8 mouse cellular contexts compared by ENCODE assay signal in genomic region chr11:96278773-96279172, GRCm38 (mm10). TPM values are rescaled to one million over a fixed set of nuclear protein-coding genes. Genes with fewer than 3 reads are reported as not detected.
DNase-seq lines count a peak whose midpoint lies in the region; ATAC-seq lines count a peak whose summit lies in the region.

No protein-coding gene starts in this region.

- H3K4me3 ChIP-seq in forebrain, embryonic 11.5 days (ENCODE audit: low read depth, low read length): no peak overlapping the region
- H3K4me3 ChIP-seq in forebrain, embryonic 12.5 days (replicated peaks): no peak overlapping the region
- no peak overlapping the region for H3K4me3 ChIP-seq in hindbrain, embryonic 16.5 days (ENCODE audit: low read length)
- H3K4me3 ChIP-seq in midbrain, embryonic 13.5 days (replicated peaks): no peak overlapping the region

- WGBS in forebrain, embryonic 11.5 days: under 1% methylated on average over 9 of the region's 9 CpGs
- WGBS in forebrain, embryonic 12.5 days: 1% methylated on average over 9 of the region's 9 CpGs
- WGBS in hindbrain, embryonic 16.5 days: under 1% methylated on average over 9 of the region's 9 CpGs
- WGBS in midbrain, embryonic 13.5 days: under 1% methylated on average over 9 of the region's 9 CpGs

- DNase-seq in forebrain, embryonic 11.5 days (ENCODE audit: low spot score): peak; percentile 92
- peak; percentile 72 for DNase-seq in c-Kit-positive CD71-negative TER-119-negative erythroid progenitor cells, embryonic 14.5 days (ENCODE audit: low read depth)
- peak; percentile 76 to 83 for DNase-seq in layer of hippocampus, postnatal 36 days
- DNase-seq in spleen, postnatal 4 days (ENCODE audit: low spot score in 2 of 2): peak; percentile 61 to 86

- H3K9ac ChIP-seq in forebrain, embryonic 11.5 days (ENCODE audit: low read length): no peak overlapping the region
- no peak overlapping the region for H3K9ac ChIP-seq in forebrain, embryonic 12.5 days
- no peak overlapping the region for H3K9ac ChIP-seq in hindbrain, embryonic 16.5 days (ENCODE audit: low read depth, low read length)
- H3K9ac ChIP-seq in midbrain, embryonic 13.5 days (replicated peaks): no peak overlapping the region

- H3K27ac ChIP-seq in forebrain, embryonic 11.5 days (ENCODE audit: low read depth, low read length): no peak overlapping the region
- H3K27ac ChIP-seq in forebrain, embryonic 12.5 days: no peak overlapping the region
- no peak overlapping the region for H3K27ac ChIP-seq in hindbrain, embryonic 16.5 days (ENCODE audit: low read depth, low read length)
- no peak overlapping the region for H3K27ac ChIP-seq in midbrain, embryonic 13.5 days

- no peaks in the 10 kb centered on the region for H3K9me3 ChIP-seq in forebrain, embryonic 11.5 days (ENCODE audit: control insufficient read depth, low read length)
- no peaks in the 10 kb centered on the region for H3K9me3 ChIP-seq in forebrain, embryonic 12.5 days
- no peaks in the 10 kb centered on the region for H3K9me3 ChIP-seq in hindbrain, embryonic 16.5 days (ENCODE audit: control insufficient read depth, low read length)
- H3K9me3 ChIP-seq in midbrain, embryonic 13.5 days: no peaks in the 10 kb centered on the region

- no peaks in the 10 kb centered on the region for H3K36me3 ChIP-seq in forebrain, embryonic 11.5 days (ENCODE audit: control insufficient read depth, insufficient read depth, low read length)
- no peaks in the 10 kb centered on the region for H3K36me3 ChIP-seq in forebrain, embryonic 12.5 days (replicated peaks)
- H3K36me3 ChIP-seq in hindbrain, embryonic 16.5 days (ENCODE audit: control insufficient read depth, insufficient read depth, low read length): no peaks in the 10 kb centered on the region
- no peaks in the 10 kb centered on the region for H3K36me3 ChIP-seq in midbrain, embryonic 13.5 days

- H3K27me3 ChIP-seq in forebrain, embryonic 11.5 days (ENCODE audit: control insufficient read depth, insufficient read depth, low read length): peaks cover 98% of the 10 kb centered on the region
- peaks cover 99% of the 10 kb centered on the region for H3K27me3 ChIP-seq in forebrain, embryonic 12.5 days
- H3K27me3 ChIP-seq in hindbrain, embryonic 16.5 days (replicated peaks; ENCODE audit: control insufficient read depth, insufficient read depth, low read length): peaks cover 70% of the 10 kb centered on the region
- H3K27me3 ChIP-seq in midbrain, embryonic 13.5 days: peaks cover 98% of the 10 kb centered on the region

- ATAC-seq in forebrain, embryonic 11.5 days (replicated peaks; ENCODE audit: low FRiP score): no peak
- ATAC-seq in forebrain, embryonic 12.5 days (ENCODE audit: low FRiP score): no peak
- ATAC-seq in frontal cortex, adult (ENCODE audit: low TSS enrichment): peak; percentile 74; the same call in 1 of the 2 replicates
- ATAC-seq in hindbrain, embryonic 16.5 days: peak; percentile 82
- ATAC-seq in midbrain, embryonic 13.5 days: 0 out of 2 replicates have a peak, but pooled peaks have one; percentile 60

- H3K4me2 ChIP-seq in forebrain, embryonic 11.5 days (ENCODE audit: low read depth, low read length, severe bottlenecking): no peak overlapping the region
- no peak overlapping the region for H3K4me2 ChIP-seq in forebrain, embryonic 12.5 days
- H3K4me2 ChIP-seq in hindbrain, embryonic 16.5 days (ENCODE audit: low read length): no peak overlapping the region
- no peak overlapping the region for H3K4me2 ChIP-seq in midbrain, embryonic 13.5 days (replicated peaks)

- no peaks in the 10 kb centered on the region; the same call in 1 of the 2 replicates for H3K4me1 ChIP-seq in forebrain, embryonic 11.5 days (replicated peaks; ENCODE audit: control insufficient read depth, insufficient read depth, low read length)
- no peaks in the 10 kb centered on the region for H3K4me1 ChIP-seq in forebrain, embryonic 12.5 days
- no peaks in the 10 kb centered on the region for H3K4me1 ChIP-seq in hindbrain, embryonic 16.5 days (ENCODE audit: control insufficient read depth, insufficient read depth, low read depth, low read length)
- H3K4me1 ChIP-seq in midbrain, embryonic 13.5 days (replicated peaks): no peaks in the 10 kb centered on the region

RNA-seq across cellular contexts. Expression of gene Hoxb8, which starts 2.9 kb away (rescaled TPM):
- polyA plus RNA-seq in forebrain, embryonic 11.5 days (2014; fragmentation: Nextera tagmentation; extraction: Ambion mirVana): not detected in 2 replicates
- polyA plus RNA-seq in forebrain, embryonic 12.5 days (2016; fragmentation: Nextera tagmentation; extraction: Ambion mirVana): not detected in 2 replicates
- 15.1 and 15.9 TPM in 2 replicates for polyA plus RNA-seq in hindbrain, embryonic 16.5 days (2015; fragmentation: Nextera tagmentation; extraction: Ambion mirVana)
- total RNA-seq in layer of hippocampus, postnatal 36 days (2021): not detected
- not detected in 2 replicates for polyA plus RNA-seq in midbrain, embryonic 13.5 days (2015; fragmentation: Nextera tagmentation; extraction: Ambion mirVana)

RNA-seq across cellular contexts. Expression of gene Hoxb9, which starts 7.5 kb away (rescaled TPM):
- not detected in 2 replicates for polyA plus RNA-seq in forebrain, embryonic 11.5 days (2014; fragmentation: Nextera tagmentation; extraction: Ambion mirVana)
- not detected in 2 replicates for polyA plus RNA-seq in forebrain, embryonic 12.5 days (2016; fragmentation: Nextera tagmentation; extraction: Ambion mirVana)
- 1.4 and 5.2 TPM in 2 replicates for polyA plus RNA-seq in hindbrain, embryonic 16.5 days (2015; fragmentation: Nextera tagmentation; extraction: Ambion mirVana)
- total RNA-seq in layer of hippocampus, postnatal 36 days (2021): not detected
- not detected in 2 replicates for polyA plus RNA-seq in midbrain, embryonic 13.5 days (2015; fragmentation: Nextera tagmentation; extraction: Ambion mirVana)

RNA-seq across cellular contexts. Expression of gene Hoxb7, which starts 7.7 kb away (rescaled TPM):
- 0.21 TPM in 1 of 2 replicates, not detected in the other for polyA plus RNA-seq in forebrain, embryonic 11.5 days (2014; fragmentation: Nextera tagmentation; extraction: Ambion mirVana)
- not detected in 2 replicates for polyA plus RNA-seq in forebrain, embryonic 12.5 days (2016; fragmentation: Nextera tagmentation; extraction: Ambion mirVana)
- 29.3 and 33.1 TPM in 2 replicates for polyA plus RNA-seq in hindbrain, embryonic 16.5 days (2015; fragmentation: Nextera tagmentation; extraction: Ambion mirVana)
- total RNA-seq in layer of hippocampus, postnatal 36 days (2021): not detected
- not detected in 2 replicates for polyA plus RNA-seq in midbrain, embryonic 13.5 days (2015; fragmentation: Nextera tagmentation; extraction: Ambion mirVana)

RNA-seq across cellular contexts. Expression of gene Hoxb6, which starts 13.5 kb away (rescaled TPM):
- polyA plus RNA-seq in forebrain, embryonic 11.5 days (2014; fragmentation: Nextera tagmentation; extraction: Ambion mirVana): not detected in 2 replicates
- not detected in 2 replicates for polyA plus RNA-seq in forebrain, embryonic 12.5 days (2016; fragmentation: Nextera tagmentation; extraction: Ambion mirVana)
- polyA plus RNA-seq in hindbrain, embryonic 16.5 days (2015; fragmentation: Nextera tagmentation; extraction: Ambion mirVana): 49.9 and 53.3 TPM in 2 replicates
- not detected for total RNA-seq in layer of hippocampus, postnatal 36 days (2021)
- not detected in 2 replicates for polyA plus RNA-seq in midbrain, embryonic 13.5 days (2015; fragmentation: Nextera tagmentation; extraction: Ambion mirVana)

RNA-seq across cellular contexts. Expression of gene Hoxb5, which starts 24.4 kb away (rescaled TPM):
- 0.21 TPM in 1 of 2 replicates, not detected in the other for polyA plus RNA-seq in forebrain, embryonic 11.5 days (2014; fragmentation: Nextera tagmentation; extraction: Ambion mirVana)
- polyA plus RNA-seq in forebrain, embryonic 12.5 days (2016; fragmentation: Nextera tagmentation; extraction: Ambion mirVana): not detected in 2 replicates
- polyA plus RNA-seq in hindbrain, embryonic 16.5 days (2015; fragmentation: Nextera tagmentation; extraction: Ambion mirVana): 120 and 133 TPM in 2 replicates
- not detected for total RNA-seq in layer of hippocampus, postnatal 36 days (2021)
- polyA plus RNA-seq in midbrain, embryonic 13.5 days (2015; fragmentation: Nextera tagmentation; extraction: Ambion mirVana): 0.08 TPM in 1 of 2 replicates, not detected in the other

Comparison
In these comparisons a context has a peak if more than half of its experiments do, and no peak if none do; other contexts are left out.
1. ATAC-seq: peak in frontal cortex, adult (single experiment), hindbrain, embryonic 16.5 days (single experiment) and midbrain, embryonic 13.5 days (single experiment); none in forebrain, embryonic 11.5 days (single experiment) and forebrain, embryonic 12.5 days (single experiment).
2. RNA of gene Hoxb8, which starts 2.9 kb away (polyA plus RNA-seq): 15.1 to 15.9 TPM in hindbrain, embryonic 16.5 days; not detected in forebrain, embryonic 11.5 days, not detected in forebrain, embryonic 12.5 days and not detected in midbrain, embryonic 13.5 days; every median in the first group is over 10 times any median in the second.
3. RNA of gene Hoxb7, which starts 7.7 kb away (polyA plus RNA-seq): 29.3 to 33.1 TPM in hindbrain, embryonic 16.5 days; 0.21 TPM in forebrain, embryonic 11.5 days, not detected in forebrain, embryonic 12.5 days and not detected in midbrain, embryonic 13.5 days; every median in the first group is over 10 times any median in the second.
4. Peak in every context shown above with its lines, with median percentiles within 50 percentile points of each other: DNase-seq.